Mouse (Mus musculus): ENCODE measurements around the gene Serpina3c. TPM values are rescaled to one million over a fixed set of nuclear protein-coding genes. Genes with fewer than 3 reads are reported as not detected.

Serpina3c gene
- not detected in 2 replicates for polyA plus RNA-seq (2014; fragmentation: Nextera tagmentation; extraction: Ambion mirVana)

DNA sequence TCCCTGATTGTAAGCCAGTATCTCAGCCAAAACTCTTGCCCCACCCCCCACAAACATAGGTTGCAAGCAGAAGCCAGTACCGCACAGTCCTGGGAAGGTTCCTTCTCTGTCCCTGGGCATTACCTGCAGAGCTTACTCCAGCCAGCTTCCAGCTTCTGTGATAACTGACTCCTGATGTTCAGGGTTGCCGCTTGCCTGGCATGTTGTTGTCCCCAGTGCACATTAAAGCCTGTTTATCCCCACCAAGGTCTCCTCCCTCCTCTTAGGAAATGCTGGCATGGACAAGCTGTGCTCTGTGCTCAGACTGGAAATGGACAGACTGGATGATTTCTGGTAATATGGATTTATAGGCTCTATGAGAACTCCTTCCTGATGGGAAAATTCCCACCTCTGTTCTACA, at the start of gene Serpina3c:
Gene Serpina3c, minus strand, starts transcription at position 215 of the 400 bp plus-strand sequence.
- Histone ChIP-seq H3K9ac (ENCODE audit: low read depth, low read length) (no peak within 1 kb of the TSS), H3K27ac (ENCODE audit: low read depth, low read length) (no peak within 1 kb of the TSS), H3K4me1 (replicated peaks; ENCODE audit: control insufficient read depth, insufficient read depth, low read length) (no peaks in the 10 kb centered on the region), H3K27me3 (ENCODE audit: control insufficient read depth, insufficient read depth, low read length) (no peaks in the 10 kb centered on the region), H3K36me3 (ENCODE audit: control insufficient read depth, insufficient read depth, low read length) (no peaks in the 10 kb centered on the region), H3K4me3 (ENCODE audit: low read depth, low read length) (no peak within 1 kb of the TSS), H3K4me2 (replicated peaks; ENCODE audit: low read depth, low read length) (no peak within 1 kb of the TSS), H3K9me3 (ENCODE audit: control insufficient read depth, low read length) (no peaks in the 10 kb centered on the region)
- DNase-seq (ENCODE audit: low spot score) (no peak), ATAC-seq (ENCODE audit: low FRiP score) (no peak)
- WGBS = 92% methylated on average over 2 of the region's 2 CpGs

DNA sequence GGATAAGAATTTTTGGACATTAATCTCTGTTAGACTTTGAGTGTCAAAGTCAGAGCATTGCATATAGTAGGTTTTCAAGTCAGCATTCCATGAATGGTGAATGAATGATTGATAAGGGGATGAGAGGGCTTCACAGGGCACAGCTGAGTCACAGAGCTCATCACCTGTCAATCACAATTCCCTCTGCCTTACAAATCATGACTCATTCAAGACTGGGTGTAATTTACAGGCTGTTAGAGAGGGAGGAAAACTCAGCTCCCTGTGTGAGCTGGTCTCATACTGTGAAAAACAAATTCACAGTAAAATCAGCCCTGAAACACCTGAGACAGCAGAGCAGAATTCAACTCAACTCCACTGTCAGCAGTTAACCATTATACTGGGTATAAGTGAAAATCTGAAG, 37.2 kb upstream of the Serpina3c start:
- no peak overlapping the region for H3K4me2 ChIP-seq (replicated peaks; ENCODE audit: low read depth, low read length)
- no peak overlapping the region for H3K4me3 ChIP-seq (ENCODE audit: low read depth, low read length)
- DNase-seq (ENCODE audit: low spot score) (no peak), ATAC-seq (ENCODE audit: low FRiP score) (no peak)
- no peak overlapping the region for H3K9ac ChIP-seq (ENCODE audit: low read depth, low read length)
- no peaks in the 10 kb centered on the region for H3K36me3 ChIP-seq (ENCODE audit: control insufficient read depth, insufficient read depth, low read length)
- no peaks in the 10 kb centered on the region for H3K9me3 ChIP-seq (ENCODE audit: control insufficient read depth, low read length)
- no peaks in the 10 kb centered on the region for H3K27me3 ChIP-seq (ENCODE audit: control insufficient read depth, insufficient read depth, low read length)
- H3K27ac ChIP-seq (ENCODE audit: low read depth, low read length) = no peak overlapping the region
- H3K4me1 ChIP-seq (replicated peaks; ENCODE audit: control insufficient read depth, insufficient read depth, low read length) = no peaks in the 10 kb centered on the region

DNA sequence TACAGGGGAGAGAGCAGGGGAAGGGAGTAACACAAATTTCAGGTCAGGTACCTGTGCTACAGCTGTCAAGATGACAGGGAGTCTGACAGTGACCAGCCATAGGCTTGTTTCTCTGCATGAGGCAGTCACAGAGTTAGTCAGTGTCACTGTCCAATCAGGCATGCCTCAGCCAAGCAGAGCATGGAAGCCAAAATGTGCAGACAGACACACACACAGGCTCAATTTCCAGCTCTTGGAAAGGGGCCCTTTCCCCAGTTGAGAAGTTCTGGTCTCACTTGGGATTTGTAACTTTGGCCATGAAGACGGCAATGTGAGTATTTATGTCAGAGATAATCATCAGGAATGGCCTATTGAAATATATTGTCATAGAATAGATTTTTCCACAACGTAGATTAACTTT, 35.6 kb upstream of the Serpina3c start:
- Histone ChIP-seq H3K9me3 (ENCODE audit: control insufficient read depth, low read length) (no peaks in the 10 kb centered on the region), H3K4me2 (replicated peaks; ENCODE audit: low read depth, low read length) (no peak overlapping the region), H3K4me1 (replicated peaks; ENCODE audit: control insufficient read depth, insufficient read depth, low read length) (no peaks in the 10 kb centered on the region), H3K9ac (ENCODE audit: low read depth, low read length) (no peak overlapping the region), H3K27ac (ENCODE audit: low read depth, low read length) (no peak overlapping the region), H3K27me3 (ENCODE audit: control insufficient read depth, insufficient read depth, low read length) (no peaks in the 10 kb centered on the region), H3K4me3 (ENCODE audit: low read depth, low read length) (no peak overlapping the region), H3K36me3 (ENCODE audit: control insufficient read depth, insufficient read depth, low read length) (no peaks in the 10 kb centered on the region)
- DNase-seq (ENCODE audit: low spot score) = no peak
- no peak for ATAC-seq (ENCODE audit: low FRiP score)
- 83% methylated on average over 2 of the region's 2 CpGs for WGBS

DNA sequence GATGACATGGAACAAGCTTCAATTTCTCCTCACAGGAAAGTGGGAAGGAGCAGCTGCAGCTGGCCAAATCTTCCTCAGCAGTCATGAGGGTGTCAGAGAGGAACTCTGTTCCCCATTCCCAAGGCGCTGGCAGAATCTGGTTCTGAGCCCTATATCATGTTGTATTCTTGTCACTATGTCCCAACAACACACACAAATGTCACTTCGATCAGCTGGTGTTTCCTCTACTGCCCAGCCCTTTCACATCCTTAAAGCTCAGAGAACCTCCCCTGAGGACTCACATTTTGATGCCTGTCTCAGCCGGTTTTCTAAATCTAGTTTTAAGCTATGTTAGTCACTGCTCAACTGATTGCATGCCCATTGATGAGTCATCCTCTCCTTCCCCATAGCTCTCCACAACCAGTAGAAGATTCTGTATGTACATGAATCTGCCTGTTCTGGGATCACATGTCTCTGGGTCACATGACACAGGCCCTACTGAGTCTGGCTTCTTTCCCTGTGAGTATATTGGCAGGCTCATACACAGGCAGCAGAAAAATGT, 32.4 kb upstream of the Serpina3c start:
- Histone ChIP-seq H3K9ac (ENCODE audit: low read depth, low read length) (no peak overlapping the region), H3K4me2 (replicated peaks; ENCODE audit: low read depth, low read length) (no peak overlapping the region), H3K27me3 (ENCODE audit: control insufficient read depth, insufficient read depth, low read length) (no peaks in the 10 kb centered on the region), H3K36me3 (ENCODE audit: control insufficient read depth, insufficient read depth, low read length) (no peaks in the 10 kb centered on the region), H3K27ac (ENCODE audit: low read depth, low read length) (no peak overlapping the region), H3K4me3 (ENCODE audit: low read depth, low read length) (no peak overlapping the region), H3K4me1 (replicated peaks; ENCODE audit: control insufficient read depth, insufficient read depth, low read length) (no peaks in the 10 kb centered on the region), H3K9me3 (ENCODE audit: control insufficient read depth, low read length) (no peaks in the 10 kb centered on the region)
- no peak for DNase-seq (ENCODE audit: low spot score)
- no peak for ATAC-seq (ENCODE audit: low FRiP score)
- 89% methylated on average over 3 of the region's 3 CpGs for WGBS

DNA sequence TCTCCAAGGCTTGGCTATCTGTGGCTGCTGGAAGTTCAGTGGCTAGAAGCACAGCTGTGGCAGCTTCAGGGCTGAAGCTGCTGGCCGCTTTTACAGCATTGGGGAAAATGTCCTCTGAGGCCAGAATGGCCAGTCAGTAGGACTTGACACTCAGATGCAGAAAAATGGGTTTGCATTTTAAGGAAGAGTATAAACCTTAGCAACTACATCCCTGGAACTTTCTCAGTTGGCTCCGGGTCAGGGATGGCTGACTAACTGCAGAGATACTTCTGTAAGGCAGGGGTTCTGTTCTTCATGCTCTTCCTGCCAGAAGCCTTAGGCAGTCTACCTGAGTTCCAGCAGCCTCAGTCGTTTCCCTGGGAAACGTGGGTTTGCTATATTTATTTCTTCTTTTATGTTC, 31.4 kb upstream of the Serpina3c start:
- Histone ChIP-seq H3K27me3 (ENCODE audit: control insufficient read depth, insufficient read depth, low read length) (no peaks in the 10 kb centered on the region), H3K9ac (ENCODE audit: low read depth, low read length) (no peak overlapping the region), H3K36me3 (ENCODE audit: control insufficient read depth, insufficient read depth, low read length) (no peaks in the 10 kb centered on the region), H3K4me2 (replicated peaks; ENCODE audit: low read depth, low read length) (no peak overlapping the region), H3K4me1 (replicated peaks; ENCODE audit: control insufficient read depth, insufficient read depth, low read length) (no peaks in the 10 kb centered on the region), H3K4me3 (ENCODE audit: low read depth, low read length) (no peak overlapping the region), H3K27ac (ENCODE audit: low read depth, low read length) (no peak overlapping the region), H3K9me3 (ENCODE audit: control insufficient read depth, low read length) (no peaks in the 10 kb centered on the region)
- no peak for DNase-seq (ENCODE audit: low spot score)
- no peak for ATAC-seq (ENCODE audit: low FRiP score)
- whole genome bisulfite sequencing = 82% methylated on average over 4 of the region's 4 CpGs

DNA sequence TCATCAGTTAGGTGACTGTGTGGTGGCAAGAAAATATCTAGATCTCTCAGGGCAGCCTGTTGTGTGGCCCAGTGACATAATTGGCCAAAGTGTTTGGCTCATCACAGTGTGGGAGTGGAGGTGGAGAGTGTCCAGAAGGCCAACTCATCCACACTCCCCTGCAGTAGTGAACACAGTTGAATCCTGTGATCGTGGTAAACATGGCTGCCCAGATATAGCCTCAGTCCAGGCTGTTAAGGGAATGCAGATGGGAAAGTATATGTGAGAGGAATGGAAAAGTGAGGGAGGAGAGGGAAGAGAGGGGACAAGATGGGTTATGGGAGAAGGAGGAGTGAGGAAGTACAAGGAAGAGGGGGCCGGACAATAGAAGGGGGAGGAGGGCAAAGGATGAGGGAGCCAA, 25.3 kb upstream of the Serpina3c start:
- H3K9ac ChIP-seq (ENCODE audit: low read depth, low read length) = no peak overlapping the region
- H3K4me3 ChIP-seq (ENCODE audit: low read depth, low read length) = no peak overlapping the region
- no peaks in the 10 kb centered on the region for H3K27me3 ChIP-seq (ENCODE audit: control insufficient read depth, insufficient read depth, low read length)
- H3K27ac ChIP-seq (ENCODE audit: low read depth, low read length) = no peak overlapping the region
- ATAC-seq (ENCODE audit: low FRiP score) = no peak
- no peak for DNase-seq (ENCODE audit: low spot score)
- WGBS = 81% methylated on average over 2 of the region's 2 CpGs
- no peaks in the 10 kb centered on the region for H3K4me1 ChIP-seq (replicated peaks; ENCODE audit: control insufficient read depth, insufficient read depth, low read length)
- no peak overlapping the region for H3K4me2 ChIP-seq (replicated peaks; ENCODE audit: low read depth, low read length)
- no peaks in the 10 kb centered on the region for H3K9me3 ChIP-seq (ENCODE audit: control insufficient read depth, low read length)
- no peaks in the 10 kb centered on the region for H3K36me3 ChIP-seq (ENCODE audit: control insufficient read depth, insufficient read depth, low read length)

DNA sequence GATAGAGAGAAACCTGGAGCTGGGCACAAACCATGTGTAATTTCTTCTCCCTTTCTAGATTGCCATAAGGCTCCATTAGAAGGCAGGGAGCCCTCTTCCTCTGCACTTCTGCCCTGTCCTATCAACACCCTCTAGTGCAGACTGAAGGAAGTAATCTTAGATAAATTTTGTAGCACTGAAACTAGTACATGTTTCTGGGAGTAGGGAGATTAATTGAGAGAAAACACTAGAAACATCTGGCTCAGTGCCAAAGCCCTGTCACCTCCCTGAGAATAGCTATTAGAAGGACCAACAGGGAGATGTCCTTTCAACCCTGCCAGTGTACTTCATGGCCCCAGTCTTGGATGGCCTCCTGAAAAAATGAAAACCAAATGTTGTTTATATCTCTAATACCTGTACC, 24.9 kb upstream of the Serpina3c start:
- Histone ChIP-seq H3K4me1 (replicated peaks; ENCODE audit: control insufficient read depth, insufficient read depth, low read length) (no peaks in the 10 kb centered on the region), H3K4me3 (ENCODE audit: low read depth, low read length) (no peak overlapping the region), H3K27me3 (ENCODE audit: control insufficient read depth, insufficient read depth, low read length) (no peaks in the 10 kb centered on the region), H3K9me3 (ENCODE audit: control insufficient read depth, low read length) (no peaks in the 10 kb centered on the region), H3K4me2 (replicated peaks; ENCODE audit: low read depth, low read length) (no peak overlapping the region), H3K27ac (ENCODE audit: low read depth, low read length) (no peak overlapping the region), H3K36me3 (ENCODE audit: control insufficient read depth, insufficient read depth, low read length) (no peaks in the 10 kb centered on the region), H3K9ac (ENCODE audit: low read depth, low read length) (no peak overlapping the region)
- no peak for DNase-seq (ENCODE audit: low spot score)
- ATAC-seq (ENCODE audit: low FRiP score) = no peak

DNA sequence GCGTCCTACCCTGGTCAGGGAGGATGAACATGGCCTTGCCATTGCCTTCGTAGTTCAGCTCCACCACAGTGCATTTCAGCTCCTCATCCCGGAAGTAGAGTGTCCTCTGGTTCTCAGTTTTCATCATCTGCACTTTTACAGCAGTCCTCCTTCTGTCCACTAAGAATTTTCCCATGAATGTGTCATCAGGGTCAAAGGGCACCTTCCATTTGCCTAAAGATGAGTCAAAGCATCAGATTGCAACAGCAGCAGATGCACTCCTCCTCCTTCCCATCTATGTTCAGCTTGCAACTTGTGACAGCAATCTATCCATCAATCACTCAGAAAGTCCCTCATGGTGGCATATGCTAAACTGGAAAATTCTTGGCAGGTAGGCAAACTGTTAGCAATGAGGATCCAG, 22.0 kb upstream of the Serpina3c start:
- WGBS = 84% methylated on average over 3 of the region's 3 CpGs
- Histone ChIP-seq H3K4me3 (ENCODE audit: low read depth, low read length) (no peak overlapping the region), H3K27me3 (ENCODE audit: control insufficient read depth, insufficient read depth, low read length) (no peaks in the 10 kb centered on the region), H3K27ac (ENCODE audit: low read depth, low read length) (no peak overlapping the region), H3K9ac (ENCODE audit: low read depth, low read length) (no peak overlapping the region), H3K9me3 (ENCODE audit: control insufficient read depth, low read length) (no peaks in the 10 kb centered on the region), H3K4me1 (replicated peaks; ENCODE audit: control insufficient read depth, insufficient read depth, low read length) (no peaks in the 10 kb centered on the region), H3K4me2 (replicated peaks; ENCODE audit: low read depth, low read length) (no peak overlapping the region), H3K36me3 (ENCODE audit: control insufficient read depth, insufficient read depth, low read length) (no peaks in the 10 kb centered on the region)
- ATAC-seq (ENCODE audit: low FRiP score) (no peak), DNase-seq (ENCODE audit: low spot score) (no peak)

DNA sequence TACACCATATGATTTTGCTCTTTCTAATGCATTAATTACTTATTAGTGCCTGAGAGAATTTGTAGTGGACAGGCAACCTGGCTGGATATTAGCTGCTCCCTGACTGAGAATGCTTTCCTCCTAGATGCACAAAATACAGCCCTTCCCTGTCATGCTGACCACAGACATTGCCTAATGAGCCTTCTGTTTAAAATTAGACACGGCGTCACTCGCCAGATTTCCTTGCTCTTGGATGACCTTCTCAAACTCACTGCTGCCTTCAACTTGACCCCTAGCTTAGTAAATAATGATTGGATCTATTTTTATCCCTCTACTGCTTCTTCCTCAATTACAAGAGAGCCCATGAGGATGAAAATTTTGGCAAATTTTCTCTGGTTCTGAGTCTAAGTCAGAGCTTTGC, 21.1 kb upstream of the Serpina3c start:
- H3K27ac ChIP-seq (ENCODE audit: low read depth, low read length) = no peak overlapping the region
- no peaks in the 10 kb centered on the region for H3K4me1 ChIP-seq (replicated peaks; ENCODE audit: control insufficient read depth, insufficient read depth, low read length)
- H3K9me3 ChIP-seq (ENCODE audit: control insufficient read depth, low read length) = no peaks in the 10 kb centered on the region
- no peaks in the 10 kb centered on the region for H3K27me3 ChIP-seq (ENCODE audit: control insufficient read depth, insufficient read depth, low read length)
- no peak for DNase-seq (ENCODE audit: low spot score)
- H3K4me3 ChIP-seq (ENCODE audit: low read depth, low read length) = no peak overlapping the region
- no peak overlapping the region for H3K9ac ChIP-seq (ENCODE audit: low read depth, low read length)
- no peak for ATAC-seq (ENCODE audit: low FRiP score)
- no peak overlapping the region for H3K4me2 ChIP-seq (replicated peaks; ENCODE audit: low read depth, low read length)
- no peaks in the 10 kb centered on the region for H3K36me3 ChIP-seq (ENCODE audit: control insufficient read depth, insufficient read depth, low read length)
- 75% methylated on average over 3 of the region's 3 CpGs for WGBS
